Mouse (Mus musculus) fat pad, adult 2 months (tissue): ENCODE measurements around the gene Gm17268.

Source experiments
- DNase-seq: peaks from one replicate; pipeline ENCODE4 v3.0.0-alpha.2; 2011; ENCODE audit warnings: low read depth, low spot score; ENCODE audit errors: extremely low read depth

Gene Gm17268

GRCm38 (mm10) chr11:82038535-82038934 lies at the start of gene Gm17268:
TSS of gene Gm17268 (minus strand) at chr11:82038562.
- DNase-seq: no peak

DNA sequence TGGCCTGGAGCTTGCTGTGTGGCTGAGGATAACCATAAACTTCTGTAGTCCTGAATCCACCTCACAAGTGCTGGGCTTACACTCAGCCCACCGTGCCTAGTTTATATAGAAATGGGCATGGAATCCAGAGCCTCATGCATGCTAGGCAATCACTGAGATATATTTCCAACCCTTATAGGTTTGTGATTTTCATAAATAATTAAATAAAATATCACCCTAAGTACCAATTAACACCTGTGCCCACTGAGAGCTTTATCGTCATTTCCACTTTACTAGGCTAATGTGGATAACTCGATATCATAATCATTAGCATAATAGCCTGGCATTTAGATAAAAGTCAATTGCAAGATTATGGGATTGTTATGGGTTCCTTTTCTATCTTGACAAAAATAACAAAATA lies 46.0 kb upstream of the Gm17268 start:
- no peak for DNase-seq

DNA sequence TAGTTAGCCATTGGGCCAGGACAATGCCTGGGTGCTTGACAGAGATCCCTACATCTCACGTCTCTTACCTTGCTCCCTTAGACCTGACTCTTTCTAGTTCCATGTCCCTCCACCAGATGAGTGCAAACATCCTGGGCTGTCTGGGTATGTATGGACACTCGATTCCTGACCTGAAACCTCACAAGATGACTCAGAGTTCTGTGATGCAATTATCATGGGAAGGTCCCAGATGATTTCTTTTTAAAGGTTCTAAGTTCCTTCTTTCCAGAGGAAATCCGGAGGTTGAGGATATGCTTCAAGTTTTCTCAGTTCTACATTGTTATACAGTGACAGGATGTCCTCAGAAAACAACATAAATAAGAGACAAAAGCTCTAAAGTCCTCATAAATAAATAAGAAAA lies 42.5 kb upstream of the Gm17268 start:
- DNase-seq: no peak

DNA sequence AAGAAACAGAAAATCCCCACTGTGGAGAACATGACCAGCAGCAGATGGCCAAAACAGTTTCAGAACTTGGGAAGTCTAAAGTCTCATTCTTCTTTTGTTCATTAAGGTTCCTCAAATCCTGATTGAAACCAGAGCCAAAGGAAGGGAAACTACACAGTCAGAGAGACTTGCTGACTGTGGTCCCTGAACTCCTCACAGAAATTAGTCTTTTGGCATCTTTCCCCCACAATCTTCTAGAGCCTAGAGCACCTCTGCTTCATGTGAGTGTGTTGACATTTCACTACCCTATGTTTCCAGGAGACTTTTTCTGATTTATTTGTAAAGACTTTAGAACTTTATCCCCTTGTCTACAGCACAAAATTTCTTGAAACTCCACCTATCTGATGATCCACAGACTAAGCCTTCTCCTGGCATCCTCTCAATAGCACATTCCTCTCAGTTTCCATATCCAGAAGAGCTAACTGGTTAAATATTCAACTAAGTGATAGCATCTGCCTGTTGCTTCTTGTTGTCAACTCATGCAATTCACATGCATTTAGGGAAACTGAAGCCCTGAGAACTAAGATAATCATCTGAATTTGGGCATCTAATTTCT lies 39.9 kb upstream of the Gm17268 start:
- no peak for DNase-seq

DNA sequence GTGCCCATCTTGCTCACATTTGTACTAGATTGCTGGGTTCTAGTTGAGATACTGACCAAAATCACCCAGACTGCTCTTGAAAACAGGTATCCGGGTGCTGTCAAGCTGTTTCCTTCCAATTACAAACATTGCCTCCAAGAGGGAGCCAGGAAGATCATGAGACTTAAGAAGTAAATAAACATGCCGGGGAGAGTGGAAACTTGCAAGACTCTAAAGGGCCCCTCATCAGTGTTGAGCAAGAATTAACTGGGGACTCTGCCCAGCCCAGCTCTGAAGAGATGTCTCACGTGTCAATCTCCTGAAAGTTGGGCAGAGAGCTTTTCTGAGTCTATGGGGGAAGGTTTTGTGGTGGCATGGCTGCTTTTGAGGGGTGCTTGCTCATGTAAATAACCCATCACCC lies 38.7 kb upstream of the Gm17268 start:
- DNase-seq: no peak

- peak; percentile 34 for DNase-seq
Observed at GRCm38 (mm10) chr11:82073686-82074085, 35.3 kb upstream of the Gm17268 start.

- DNase-seq: no peak
Observed at GRCm38 (mm10) chr11:82072984-82073383, 34.6 kb upstream of the Gm17268 start.

DNA sequence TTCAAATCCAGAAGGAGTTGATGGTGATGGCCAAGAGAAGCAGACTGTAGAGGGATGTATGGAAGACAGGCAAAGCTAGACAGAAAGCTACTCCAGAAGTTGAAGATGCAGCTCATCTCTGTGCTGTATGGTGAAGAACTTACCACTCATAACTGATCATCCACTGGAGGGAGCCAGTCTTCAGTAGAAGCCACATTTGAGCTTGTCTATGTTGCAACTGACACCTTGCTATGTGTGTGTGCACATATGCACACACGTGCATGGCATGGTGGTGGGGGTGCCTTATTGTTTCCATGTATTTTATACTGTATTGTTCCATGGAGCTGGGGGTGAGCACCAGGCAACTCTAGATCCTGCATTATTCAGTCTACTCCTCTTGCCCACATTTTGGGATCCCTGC lies 34.0 kb upstream of the Gm17268 start:
- no peak for DNase-seq

- no peak for DNase-seq
Observed at GRCm38 (mm10) chr11:82071076-82071475, 32.7 kb upstream of the Gm17268 start.

DNA sequence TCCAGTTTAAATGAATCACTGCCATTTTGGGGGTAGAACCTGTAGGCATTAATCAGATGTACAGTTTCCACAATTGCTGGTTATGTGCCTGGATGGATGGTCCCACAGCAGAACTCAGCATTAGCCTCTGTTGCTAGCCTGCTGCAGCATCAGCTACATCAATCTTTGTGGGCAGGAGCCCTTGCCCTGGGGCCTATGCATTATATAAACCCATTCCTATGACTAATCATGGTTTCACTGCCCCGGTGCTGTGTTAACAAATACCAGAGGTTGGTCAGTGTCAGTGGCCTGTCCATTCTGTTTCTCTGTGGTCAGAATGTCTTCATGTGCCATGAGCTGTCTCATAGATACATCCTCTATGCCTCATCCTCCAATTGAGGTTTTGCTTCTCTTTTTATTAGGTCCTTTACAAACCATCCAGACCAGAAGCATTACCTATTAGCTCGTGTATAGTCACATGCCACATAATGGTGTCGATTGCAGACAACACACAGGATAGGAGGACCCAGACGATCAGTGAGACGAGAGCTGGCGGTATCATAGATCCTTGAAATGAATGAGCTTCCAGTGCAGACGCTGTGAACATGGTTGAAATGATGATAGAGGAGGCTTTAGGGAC lies 28.7 kb upstream of the Gm17268 start:
- no peak for DNase-seq

GRCm38 (mm10) chr11:82063454-82063853 lies 25.1 kb upstream of the Gm17268 start:
- DNase-seq: no peak

DNA sequence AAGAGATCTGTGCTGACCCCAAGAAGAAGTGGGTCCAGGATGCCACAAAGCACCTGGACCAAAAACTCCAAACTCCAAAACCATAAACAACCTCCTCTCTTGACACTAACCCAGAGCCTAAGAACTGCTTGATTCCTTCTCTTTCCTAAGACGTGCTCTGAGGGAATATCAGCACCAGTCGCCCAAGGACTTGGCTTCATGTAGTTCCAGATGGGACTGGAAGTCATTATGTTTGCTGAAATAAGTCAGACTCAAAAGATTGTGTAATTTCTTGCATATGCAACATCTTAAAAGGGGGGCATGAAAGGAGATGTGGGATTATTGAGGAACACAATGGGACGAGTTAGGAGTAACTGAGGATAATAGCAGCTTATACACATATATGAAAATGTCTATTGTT lies 23.9 kb upstream of the Gm17268 start:
- no peak for DNase-seq

DNA sequence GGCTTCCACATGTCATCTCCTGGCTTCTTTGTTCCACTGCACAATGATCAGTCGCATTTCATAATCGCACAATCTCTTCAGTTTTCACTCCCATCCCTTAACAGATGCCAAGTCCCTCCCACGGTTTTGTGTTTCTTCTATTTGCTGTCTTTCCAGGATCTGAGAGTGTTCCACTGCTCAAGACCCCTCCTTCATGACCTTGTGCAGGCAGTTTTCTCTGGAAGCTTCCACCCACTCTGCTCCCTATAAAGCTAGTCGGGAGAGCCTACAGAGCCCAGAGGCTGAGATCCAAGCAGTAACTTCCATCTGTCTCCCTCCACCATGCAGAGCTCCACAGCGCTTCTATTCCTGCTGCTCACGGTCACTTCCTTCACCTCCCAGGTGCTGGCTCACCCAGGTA lies 19.3 kb upstream of the Gm17268 start, which contains the start of gene Ccl11:
Gene Ccl11 (plus strand): TSS at position 178 of the 400 bp plus-strand sequence.
- DNase-seq: no peak

GRCm38 (mm10) chr11:82053849-82054248 lies 15.5 kb upstream of the Gm17268 start:
- DNase-seq: no peak

GRCm38 (mm10) chr11:82047746-82048415 lies 9.5 kb upstream of the Gm17268 start:
- no peak for DNase-seq

DNA sequence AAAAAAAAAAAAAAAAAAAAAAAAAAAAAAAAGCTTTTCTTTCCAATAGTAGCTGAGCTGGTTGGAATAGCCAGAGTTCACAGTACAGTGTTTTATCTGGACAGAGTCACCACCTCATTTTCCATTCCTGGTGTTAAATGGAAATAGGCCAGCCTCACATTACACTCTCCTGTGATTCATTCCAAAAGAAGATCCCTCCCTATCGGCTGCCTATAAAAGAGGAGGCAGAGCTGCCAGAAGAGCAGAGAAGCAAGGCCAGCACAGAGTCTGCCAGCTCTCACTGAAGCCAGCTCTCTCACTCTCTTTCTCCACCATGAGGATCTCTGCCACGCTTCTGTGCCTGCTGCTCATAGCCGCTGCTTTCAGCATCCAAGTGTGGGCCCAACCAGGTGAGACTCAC lies 7.1 kb upstream of the Gm17268 start, which contains the start of gene Ccl7:
Gene Ccl7 (plus strand): TSS at position 242 of the 400 bp plus-strand sequence.
- peak; percentile 23 for DNase-seq

- no peak for DNase-seq
Observed at GRCm38 (mm10) chr11:82041671-82042080, 3.3 kb upstream of the Gm17268 start.

DNA sequence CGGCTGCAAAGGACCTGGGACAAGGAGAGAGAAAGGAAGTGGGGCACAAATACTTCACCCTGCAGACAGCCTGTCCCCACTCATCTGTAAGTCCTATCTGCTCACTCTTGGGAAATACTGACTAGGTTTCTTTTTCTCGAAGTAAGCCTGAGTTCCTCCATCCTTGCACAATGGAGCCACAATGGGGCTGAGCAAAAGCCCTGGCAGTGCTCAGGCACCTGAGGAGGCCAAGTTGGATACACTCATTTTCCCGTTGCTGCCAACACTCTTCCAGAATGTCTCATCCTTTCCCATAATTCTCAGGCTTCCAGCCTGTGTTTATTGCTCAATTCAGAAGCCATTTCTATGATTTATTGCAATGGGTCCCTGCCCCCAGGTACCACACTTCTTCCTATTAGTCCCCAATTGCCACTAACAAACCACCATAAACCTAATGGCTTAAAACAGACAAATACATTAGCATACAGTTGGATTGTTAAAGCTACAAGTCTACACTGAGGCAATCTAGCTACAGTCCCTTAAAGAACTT lies 834 bp upstream of the Gm17268 start:
- DNase-seq: peak; percentile 30

DNA sequence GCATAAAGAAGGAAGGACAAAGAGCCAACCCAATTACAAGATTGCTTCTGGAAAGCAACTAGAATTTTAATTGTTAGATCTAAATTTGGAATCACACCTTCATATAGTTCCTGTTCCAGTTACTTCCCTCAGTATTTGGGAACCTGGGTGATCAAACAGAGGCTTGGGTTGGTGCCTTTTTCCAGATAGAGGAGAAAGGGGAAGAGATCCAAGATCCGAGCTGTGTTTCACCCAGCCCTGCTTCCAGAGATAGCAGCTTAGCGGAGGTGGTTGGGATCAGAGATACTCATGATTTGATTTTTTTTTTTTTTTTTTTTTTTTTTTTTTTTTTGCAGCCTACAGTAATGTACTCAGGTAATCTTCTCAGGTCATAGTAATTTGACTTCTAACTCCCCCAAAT lies 2.5 kb downstream of the Gm17268 start:
- DNase-seq: no peak

GRCm38 (mm10) chr11:82035356-82035755 lies 3.0 kb downstream of the Gm17268 start, which contains the start of gene Ccl2:
TSS of gene Ccl2 (plus strand) at chr11:82035571.
- no peak for DNase-seq

DNA sequence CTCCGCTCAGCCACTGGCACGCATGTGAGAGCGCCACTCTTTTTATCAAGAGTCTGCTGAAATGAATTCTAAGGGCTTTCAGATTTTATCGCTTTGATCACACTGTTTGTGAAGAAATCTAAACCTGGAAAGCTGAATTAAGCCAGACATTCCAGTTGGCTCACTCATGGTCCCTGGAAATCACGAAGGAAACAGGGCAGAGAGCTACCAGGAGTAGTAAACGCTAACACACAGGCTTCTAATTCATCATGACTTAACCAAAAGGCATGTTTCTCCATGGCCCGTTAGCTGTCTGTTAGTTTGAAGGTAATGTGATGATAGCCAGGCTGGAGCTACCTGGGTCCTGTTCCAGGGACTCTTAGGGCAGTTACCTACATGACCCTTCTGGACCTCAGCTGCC lies 3.9 kb downstream of the Gm17268 start:
- DNase-seq: no peak
